Mouse (Mus musculus) skeletal muscle tissue, adult 2 months (tissue): Measurements from ENCODE around the gene Cytip.

ENCODE experiments used
- DNase-seq: peaks from one replicate; pipeline ENCODE4 v3.0.0-alpha.2; 2012; ENCODE audit warnings: low read depth, low spot score

Cytip gene

DNA sequence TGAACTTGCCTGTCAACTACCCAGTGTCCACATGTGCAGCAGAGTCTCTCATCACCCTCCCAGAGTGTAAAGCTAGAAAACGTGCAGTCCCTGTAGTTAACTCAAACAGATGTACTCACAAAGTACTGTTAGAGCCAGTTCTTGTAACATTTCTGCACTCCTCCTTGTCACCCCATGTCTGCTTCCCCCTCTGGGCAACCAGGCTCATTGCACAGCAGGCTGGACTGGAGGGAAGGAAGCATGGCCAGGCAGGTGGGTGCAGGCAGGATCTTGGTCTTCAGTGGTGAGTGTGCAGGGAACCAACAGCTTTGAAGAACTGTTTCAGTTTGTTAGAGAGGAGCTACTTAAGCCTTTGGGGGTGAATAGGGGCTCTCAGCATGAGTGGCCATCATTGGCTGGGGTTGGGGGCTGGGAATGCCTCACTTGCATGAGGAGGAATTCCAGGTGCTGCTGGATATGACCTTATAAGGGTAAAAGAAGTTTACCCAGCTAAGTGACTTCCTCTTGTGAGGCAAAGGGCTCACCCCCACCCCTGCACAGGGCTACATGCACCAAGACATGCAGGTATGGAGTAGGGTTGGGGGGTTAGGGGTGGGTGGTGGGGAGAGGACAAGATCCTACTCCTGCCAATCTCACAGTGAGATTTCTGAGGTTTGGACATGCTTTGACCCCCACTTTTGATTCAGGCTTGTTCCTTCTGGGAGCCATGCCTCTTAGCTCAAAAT is 31.7 kb downstream of the Cytip start:
- no peak for DNase-seq

DNA sequence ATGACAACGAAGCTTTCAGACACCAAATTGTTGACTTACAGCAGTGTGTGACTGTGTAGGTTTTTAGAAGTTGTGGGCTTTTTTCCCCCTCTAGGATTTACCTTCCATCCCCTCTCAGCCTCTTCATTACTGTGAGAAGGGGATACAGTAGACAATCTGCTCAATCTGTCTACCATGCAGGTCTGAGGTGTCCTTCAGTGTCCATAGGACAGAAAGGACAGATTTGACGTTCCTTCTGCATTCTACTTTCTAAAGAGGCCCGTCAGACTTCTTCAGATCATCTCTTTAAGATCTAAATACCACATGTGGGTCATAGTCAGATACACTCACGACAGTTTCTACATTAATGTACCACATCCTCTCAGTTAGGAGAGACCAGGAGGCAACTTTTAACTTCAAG is 33.5 kb downstream of the Cytip start:
- DNase-seq: no peak

- DNase-seq: peak; percentile 36
These were observed 34.6 kb downstream of the Cytip start for GRCm38 (mm10) chr2:58160541-58161307.

GRCm38 (mm10) chr2:58159880-58160279 is 35.5 kb downstream of the Cytip start:
- DNase-seq: peak; percentile 43

DNA sequence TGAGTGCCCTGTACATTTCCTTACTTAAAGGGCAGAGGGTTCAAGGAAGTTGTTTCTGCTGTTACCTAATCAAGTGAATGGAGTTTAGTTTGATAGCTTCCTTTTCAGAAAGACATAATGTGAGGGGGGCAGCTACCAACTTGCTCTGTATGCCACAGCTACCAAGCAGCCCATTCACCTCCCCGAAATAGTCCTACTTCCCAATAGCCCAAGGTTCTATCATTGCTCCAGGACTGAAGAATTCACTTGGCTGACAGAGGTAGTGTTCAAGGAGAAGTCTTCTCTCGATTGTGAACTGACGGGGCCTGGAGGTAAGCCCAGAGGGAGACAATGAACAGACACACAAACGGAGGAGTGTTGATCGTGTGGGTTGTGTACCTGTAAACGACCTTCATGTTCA is 36.2 kb downstream of the Cytip start:
- DNase-seq: no peak

DNA sequence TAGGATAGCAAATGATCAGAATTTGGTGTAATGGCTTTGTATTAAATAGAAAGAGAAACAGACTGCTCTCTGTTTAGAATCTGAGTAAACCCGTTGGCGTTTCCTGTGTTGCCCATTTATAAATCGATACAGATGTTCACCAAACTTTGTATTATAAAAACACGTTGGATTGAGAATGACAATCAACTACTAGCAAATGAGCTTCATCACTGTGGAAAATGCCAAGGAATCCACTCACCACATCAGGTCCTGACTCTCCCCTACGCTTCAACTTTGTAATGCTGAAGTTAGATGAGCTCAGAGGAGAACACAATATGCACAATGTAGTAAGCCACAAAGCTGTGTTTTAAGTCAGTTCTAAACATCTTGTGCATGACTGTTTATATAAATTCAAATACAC is 36.8 kb downstream of the Cytip start:
- no peak for DNase-seq

- DNase-seq: no peak
These were observed 37.2 kb downstream of the Cytip start for GRCm38 (mm10) chr2:58158107-58158506.

DNA sequence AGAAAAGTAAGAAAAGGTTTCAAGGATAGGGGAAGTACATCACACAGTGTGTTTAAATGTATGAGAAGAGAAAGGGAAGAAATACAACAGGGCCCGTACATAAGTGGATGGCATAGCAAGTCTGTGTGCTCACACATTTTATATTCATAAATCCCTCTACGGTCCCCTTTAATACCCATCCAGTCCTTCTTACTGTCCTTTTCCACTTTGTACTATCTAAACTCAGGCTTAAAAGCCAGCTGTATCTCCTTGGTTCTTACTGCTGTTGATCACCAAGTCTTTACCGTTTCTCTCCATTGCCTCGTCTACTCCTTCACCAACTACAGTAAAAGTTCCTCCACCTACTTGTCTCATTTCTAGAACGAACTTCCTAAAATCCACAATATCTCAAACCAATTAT is 37.9 kb downstream of the Cytip start:
- no peak for DNase-seq

GRCm38 (mm10) chr2:58156495-58157392 is 38.6 kb downstream of the Cytip start:
- peak; percentile 38 for DNase-seq

- DNase-seq: no peak
These were observed 39.3 kb downstream of the Cytip start for GRCm38 (mm10) chr2:58156108-58156415.

- no peak for DNase-seq
These were observed 39.8 kb downstream of the Cytip start for GRCm38 (mm10) chr2:58155271-58156107.

DNA sequence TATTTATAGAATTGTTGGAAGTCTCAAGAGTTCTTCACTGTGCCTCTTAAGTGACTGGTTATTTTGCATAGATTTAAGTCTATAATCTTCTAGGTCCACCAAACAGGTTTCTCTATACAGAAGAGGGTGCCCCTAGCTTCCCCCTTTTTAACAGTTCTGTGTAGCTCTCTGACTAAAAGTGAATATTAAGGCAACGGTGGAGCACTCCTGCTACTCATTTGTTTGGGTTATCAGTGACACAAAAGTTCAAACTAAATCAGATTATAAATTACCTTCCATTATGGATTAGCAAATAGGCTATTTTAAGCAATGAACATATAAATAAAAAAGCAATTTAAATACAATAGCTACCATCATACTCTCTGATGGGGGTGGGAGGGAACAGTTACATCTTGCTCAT is 40.8 kb downstream of the Cytip start:
- DNase-seq: no peak

GRCm38 (mm10) chr2:58153742-58154141 is 41.6 kb downstream of the Cytip start:
- DNase-seq: no peak

GRCm38 (mm10) chr2:58149983-58150405 is 45.3 kb downstream of the Cytip start:
- no peak for DNase-seq

DNA sequence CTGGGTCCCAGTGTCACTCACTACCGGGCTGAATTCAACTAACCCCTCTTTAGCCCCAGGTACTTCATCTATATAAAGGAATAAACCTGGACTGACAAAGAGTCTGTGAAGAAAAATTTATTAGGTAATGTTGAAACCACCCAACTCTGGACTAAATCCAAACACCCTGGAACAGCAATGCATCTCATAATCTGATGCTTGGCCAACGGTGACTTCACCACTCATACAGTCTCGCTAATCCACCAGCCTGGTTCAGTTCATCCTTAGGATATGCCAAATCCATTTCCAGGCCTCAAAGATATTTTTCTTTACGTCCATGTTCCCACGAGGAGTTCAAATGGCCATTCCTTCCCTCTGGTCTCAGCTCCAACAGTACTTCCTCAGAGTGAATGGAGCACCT is 48.8 kb downstream of the Cytip start:
- DNase-seq: no peak

DNA sequence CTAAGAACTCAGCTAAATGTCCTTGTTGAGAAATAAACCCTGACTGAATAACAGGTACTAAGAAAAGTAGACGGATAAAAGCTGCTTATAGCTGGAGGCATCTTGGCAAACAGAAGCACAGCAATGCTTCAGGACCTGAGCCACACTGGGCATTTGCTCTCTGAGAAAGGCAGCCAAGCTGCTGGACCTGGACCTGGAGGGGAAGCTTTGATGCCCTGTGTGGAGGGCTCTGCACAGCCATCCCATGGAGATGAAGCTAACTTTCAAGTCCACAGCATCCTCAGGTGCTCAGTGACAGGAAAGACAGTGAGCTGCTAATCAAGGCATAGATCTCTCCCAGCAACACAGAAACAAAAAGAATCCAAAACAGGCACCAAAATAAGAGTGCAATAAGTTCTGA is 54.8 kb downstream of the Cytip start:
- DNase-seq: no peak

DNA sequence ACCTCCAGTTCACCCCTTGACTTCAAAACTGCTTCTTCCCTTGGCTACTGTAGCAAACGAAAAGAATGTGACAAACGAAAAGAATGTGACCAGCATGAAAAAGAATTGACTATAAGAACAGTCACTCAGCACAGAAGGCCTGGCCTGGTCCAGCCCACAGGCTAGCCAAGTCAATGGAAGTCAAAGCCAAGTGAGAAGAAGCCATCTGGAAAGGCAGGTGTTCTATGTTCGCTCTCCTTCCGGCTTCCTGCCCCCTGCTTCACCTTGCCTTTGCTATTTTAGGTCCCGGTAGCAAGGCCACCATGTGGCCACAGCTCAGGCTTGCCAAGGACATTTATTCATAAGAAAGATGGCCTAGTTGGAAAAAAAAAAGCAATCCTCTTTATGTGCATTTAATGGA is 56.7 kb downstream of the Cytip start:
- no peak for DNase-seq

DNA sequence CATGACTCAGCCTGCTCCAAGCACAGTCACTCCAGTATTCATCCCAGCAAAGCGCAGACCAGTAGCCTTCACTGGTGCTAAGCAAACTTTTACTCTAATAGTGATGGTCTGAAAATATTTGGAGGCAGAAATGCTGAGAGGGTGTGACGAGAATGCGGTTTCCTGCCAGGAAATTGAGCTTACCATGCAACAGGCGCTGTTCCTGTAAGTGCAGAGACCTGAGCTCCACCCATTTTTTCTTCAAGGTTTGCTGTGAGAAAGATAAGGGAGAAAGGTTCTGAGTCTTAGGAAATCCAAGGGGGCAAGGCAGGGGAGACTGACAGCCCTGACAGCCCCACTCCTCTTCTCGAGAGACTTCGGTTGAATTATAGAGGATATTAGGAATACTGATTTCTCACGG is 57.7 kb downstream of the Cytip start:
- peak; percentile 30 for DNase-seq

GRCm38 (mm10) chr2:58136526-58136925 is 58.8 kb downstream of the Cytip start:
- DNase-seq: no peak

DNA sequence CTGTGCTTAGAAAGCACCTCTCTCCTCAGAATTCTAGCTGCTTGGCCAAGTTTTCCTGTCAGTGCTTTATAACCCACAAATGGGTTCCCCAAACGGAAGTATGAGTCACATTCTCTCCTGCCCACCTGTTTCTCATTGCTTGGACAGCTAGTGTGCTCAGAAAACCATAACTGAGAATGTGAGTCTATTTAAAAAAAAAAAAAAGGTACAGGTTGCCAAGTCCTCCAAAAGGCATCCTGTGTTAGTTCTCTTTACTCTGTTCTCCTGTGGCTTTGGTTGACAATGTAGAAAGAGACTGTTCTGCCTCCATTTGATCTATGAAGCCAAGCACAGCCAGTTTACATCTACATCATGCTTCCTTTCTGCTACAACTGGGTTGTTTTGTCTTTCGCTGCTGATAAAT is 60.3 kb downstream of the Cytip start:
- DNase-seq: no peak

DNA sequence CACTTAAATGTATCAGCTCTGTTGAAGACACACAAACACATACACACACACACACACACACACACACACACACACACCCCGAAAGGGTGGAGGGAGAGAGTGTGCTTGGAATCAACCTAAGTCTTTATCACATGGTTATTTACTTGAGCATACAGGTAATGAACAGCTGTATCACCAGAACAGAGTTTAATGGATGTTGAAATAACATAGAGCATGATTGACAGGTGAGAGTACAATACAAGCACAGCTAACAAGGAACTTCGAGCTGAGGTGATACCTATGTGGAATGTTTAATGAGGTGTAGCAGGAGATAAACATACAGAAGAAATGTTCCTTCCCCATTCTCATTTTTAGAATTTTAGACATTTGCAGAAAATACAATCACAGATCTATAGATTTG is 62.7 kb downstream of the Cytip start:
- DNase-seq: no peak
